Mouse (Mus musculus) neural tube, embryonic 12.5 days (tissue): ENCODE measurements around the gene Fgd2. TPM values are rescaled to one million over a fixed set of nuclear protein-coding genes. Genes with fewer than 3 reads are reported as not detected.
A peak's percentile ranks its signal among the peaks of the same experiment; 100 is the strongest.
"Not testable (repeated sequence)": the region's sequence is repeated elsewhere in the genome, so short reads cannot be mapped to it uniquely, and the experiment has no call there.

Experiments
- ATAC-seq: fragments of 200-750 bp; cut with Nextera tagmentation; 2 replicates; pipeline ENCODE4 v1.8.0; 2017; ENCODE audit warnings: low read depth, mild to moderate bottlenecking, moderate TSS enrichment, moderate library complexity; ENCODE audit not compliant: low FRiP score
- H3K27ac ChIP-seq: fragments of 300-500 bp; sonication (generic); 2 replicates; pipeline ENCODE4 v1.5.1; 2016
- H3K27me3 ChIP-seq: fragments of 300-500 bp; sonication (generic); replicated peaks from 2 replicates; pipeline ENCODE4 v1.6.1; 2016; ENCODE audit warnings: mild to moderate bottlenecking
- H3K36me3 ChIP-seq: fragments of 300-500 bp; sonication (generic); 2 replicates; pipeline ENCODE4 v1.6.1; 2016; ENCODE audit warnings: mild to moderate bottlenecking
- H3K4me1 ChIP-seq: fragments of 300-500 bp; sonication (generic); 2 replicates; pipeline ENCODE4 v1.6.1; 2016
- H3K4me2 ChIP-seq: fragments of 300-500 bp; sonication (generic); replicated peaks from 2 replicates; pipeline ENCODE4 v1.6.1; 2016; ENCODE audit warnings: mild to moderate bottlenecking
- H3K4me3 ChIP-seq: fragments of 300-500 bp; sonication (generic); 2 replicates; pipeline ENCODE4 v1.5.1; 2016
- H3K9ac ChIP-seq: fragments of 300-500 bp; sonication (generic); 2 replicates; pipeline ENCODE4 v1.6.1; 2016; ENCODE audit warnings: mild to moderate bottlenecking
- H3K9me3 ChIP-seq: fragments of 300-500 bp; sonication (generic); 2 replicates; pipeline ENCODE4 v1.6.1; 2016; ENCODE audit warnings: mild to moderate bottlenecking
- WGBS: fragments of 180-500 bp; shearing (Covaris S2); methylation state at CpG from one replicate; pipeline ENCODE4 v1.1.7; 2016; 5-methylcytosine and 5-hydroxymethylcytosine counted together
- polyA plus RNA-seq: library from polyadenylated mRNA; unstranded; fragments of >200 nt; fragmentation: Nextera tagmentation; extraction: Ambion mirVana; gene quantifications from 2 replicates; pipeline ENCODE4 v1.2.1, GENCODE M21; 2016

Fgd2 gene
- polyA plus RNA-seq, 1 experiment from 2014 or later = 3.7 TPM

- peaks cover 18% of the 10 kb centered on the region for H3K4me1 ChIP-seq
- peaks cover 80% of the 10 kb centered on the region for H3K36me3 ChIP-seq
- WGBS = 92% methylated on average over 11 of the region's 11 CpGs
- no peak for ATAC-seq
- H3K27me3 ChIP-seq = no peaks in the 10 kb centered on the region
- H3K9me3 ChIP-seq = no peaks in the 10 kb centered on the region
- H3K27ac ChIP-seq = no peak overlapping the region
- H3K9ac ChIP-seq = 0 out of 2 replicates have a peak overlapping the region, but pooled peaks have one; percentile 9
- H3K4me3 ChIP-seq = no peak overlapping the region
- no peak overlapping the region for H3K4me2 ChIP-seq
Measured at GRCm38 (mm10) chr17:29339170-29339768, 21.4 kb upstream of the Fgd2 start.

DNA sequence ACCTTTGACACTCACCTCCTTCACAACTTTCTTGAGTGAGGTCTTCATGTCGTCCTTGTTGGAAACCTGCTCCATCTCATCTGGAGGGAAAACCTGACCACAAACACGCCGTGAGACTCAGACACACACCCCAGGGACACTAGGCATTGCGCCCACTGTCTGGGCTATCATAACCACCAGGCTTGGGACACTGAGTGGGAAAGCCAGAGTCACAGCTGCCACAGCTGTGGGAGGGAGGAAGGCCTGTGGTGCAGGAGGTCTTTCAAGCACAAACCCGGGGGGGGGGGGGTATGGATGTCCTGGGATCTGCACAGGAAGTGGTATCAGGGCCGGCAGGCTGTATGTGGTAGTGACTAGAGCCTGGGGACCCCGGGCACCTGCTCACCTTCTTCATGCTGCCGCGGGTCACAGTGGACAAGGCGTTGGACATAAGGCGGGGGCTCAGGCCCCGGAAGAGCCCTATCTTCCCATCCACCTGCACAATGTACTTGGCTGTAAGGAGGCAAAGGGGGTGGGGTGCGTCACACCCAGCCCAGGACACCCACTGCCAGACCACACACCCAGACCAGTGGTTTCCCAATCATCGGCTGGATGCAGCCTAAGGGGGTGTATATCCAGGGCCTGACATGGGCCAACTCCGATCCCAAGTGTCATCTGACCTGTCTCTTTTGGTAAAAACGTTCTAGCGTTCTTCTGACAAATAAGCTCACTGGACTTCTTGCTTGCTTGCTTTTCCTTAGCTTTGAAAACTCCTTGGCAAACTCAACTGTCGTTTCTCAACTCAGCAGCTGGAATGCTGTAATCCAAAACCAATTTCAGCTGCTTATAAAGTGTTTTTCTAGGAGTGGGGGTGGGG lies 20.1 kb upstream of the Fgd2 start:
- H3K4me3 ChIP-seq = no peak overlapping the region
- H3K4me1 ChIP-seq = peaks cover 22% of the 10 kb centered on the region
- no peaks in the 10 kb centered on the region for H3K27me3 ChIP-seq
- 0 out of 2 replicates have a peak overlapping the region, but pooled peaks have one; percentile 29 for H3K9ac ChIP-seq
- WGBS = 87% methylated on average over 18 of the region's 18 CpGs
- no peaks in the 10 kb centered on the region for H3K9me3 ChIP-seq
- H3K27ac ChIP-seq = no peak overlapping the region
- ATAC-seq = no peak
- no peak overlapping the region for H3K4me2 ChIP-seq
- H3K36me3 ChIP-seq = peaks cover 71% of the 10 kb centered on the region

GRCm38 (mm10) chr17:29341591-29342003 lies 19.1 kb upstream of the Fgd2 start:
- Histone ChIP-seq H3K4me2 (peak overlapping the region; percentile 18; the same call in 1 of the 2 replicates), H3K36me3 (peaks cover 61% of the 10 kb centered on the region), H3K9ac (0 out of 2 replicates have a peak overlapping the region, but pooled peaks have one; percentile 29), H3K4me3 (no peak overlapping the region), H3K4me1 (peaks cover 32% of the 10 kb centered on the region), H3K27me3 (no peaks in the 10 kb centered on the region), H3K27ac (no peak overlapping the region), H3K9me3 (no peaks in the 10 kb centered on the region)
- 33% methylated on average over 9 of the region's 9 CpGs for WGBS
- no peak; the same call in 1 of the 2 replicates for ATAC-seq

GRCm38 (mm10) chr17:29342010-29342910 lies 18.5 kb upstream of the Fgd2 start:
- H3K9me3 ChIP-seq = no peaks in the 10 kb centered on the region
- H3K4me1 ChIP-seq = peaks cover 35% of the 10 kb centered on the region
- 0 out of 2 replicates have a peak overlapping the region, but pooled peaks have one; percentile 29 for H3K9ac ChIP-seq
- ATAC-seq = no peak
- 0 out of 2 replicates have a peak overlapping the region, but pooled peaks have one; percentile 1 for H3K4me2 ChIP-seq
- H3K27ac ChIP-seq = peak overlapping the region; percentile 42; the same call in 1 of the 2 replicates
- H3K27me3 ChIP-seq = no peaks in the 10 kb centered on the region
- WGBS = 52% methylated on average over 13 of the region's 13 CpGs
- H3K36me3 ChIP-seq = peaks cover 55% of the 10 kb centered on the region
- no peak overlapping the region for H3K4me3 ChIP-seq

DNA sequence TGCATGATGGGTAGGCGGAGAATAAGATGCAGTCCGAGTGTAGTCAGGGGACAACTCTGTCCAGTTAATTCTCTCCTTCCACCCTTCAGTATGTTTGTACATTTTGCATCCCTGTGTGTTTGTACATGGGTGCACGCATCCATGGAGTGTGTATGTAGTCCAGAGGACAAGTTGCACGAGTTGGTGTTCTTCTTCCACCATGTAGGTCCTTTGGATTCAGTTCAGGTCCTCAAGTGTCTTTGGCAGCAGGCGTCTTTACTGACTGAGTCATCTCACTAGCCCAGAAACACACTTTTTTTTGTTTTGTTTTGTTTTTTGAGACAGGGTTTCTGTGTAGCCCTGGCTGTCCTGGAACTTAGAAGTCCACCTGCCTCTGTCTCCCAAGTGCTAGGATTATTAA lies 17.5 kb upstream of the Fgd2 start:
- H3K27me3 ChIP-seq = no peaks in the 10 kb centered on the region
- no peak overlapping the region for H3K27ac ChIP-seq
- H3K4me3 ChIP-seq = no peak overlapping the region
- peaks cover 39% of the 10 kb centered on the region for H3K4me1 ChIP-seq
- ATAC-seq = no peak
- H3K9me3 ChIP-seq = no peaks in the 10 kb centered on the region
- H3K9ac ChIP-seq = no peak overlapping the region
- H3K4me2 ChIP-seq = no peak overlapping the region
- WGBS = 92% methylated on average over 5 of the region's 5 CpGs
- peaks cover 45% of the 10 kb centered on the region for H3K36me3 ChIP-seq

DNA sequence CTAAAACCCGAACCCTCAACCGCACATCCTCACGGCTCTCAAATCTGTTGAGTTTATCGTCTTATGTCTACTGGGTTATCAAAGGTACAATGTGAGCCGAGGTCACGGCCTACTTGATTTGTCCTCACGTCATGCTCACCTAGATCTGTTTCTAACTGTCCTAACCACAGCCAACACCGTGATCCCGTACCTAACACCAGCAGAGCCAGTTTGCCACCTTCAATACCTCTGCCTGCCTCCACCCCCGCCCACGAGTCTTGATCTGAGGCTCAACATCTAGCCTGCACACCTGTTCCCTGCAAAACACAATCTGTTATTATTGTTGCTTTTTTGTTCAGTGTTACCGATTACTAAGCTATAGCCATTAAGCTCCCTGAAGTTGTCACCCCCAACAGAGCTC lies 15.4 kb upstream of the Fgd2 start:
- peaks cover 43% of the 10 kb centered on the region for H3K4me1 ChIP-seq
- H3K9ac ChIP-seq = no peak overlapping the region

DNA sequence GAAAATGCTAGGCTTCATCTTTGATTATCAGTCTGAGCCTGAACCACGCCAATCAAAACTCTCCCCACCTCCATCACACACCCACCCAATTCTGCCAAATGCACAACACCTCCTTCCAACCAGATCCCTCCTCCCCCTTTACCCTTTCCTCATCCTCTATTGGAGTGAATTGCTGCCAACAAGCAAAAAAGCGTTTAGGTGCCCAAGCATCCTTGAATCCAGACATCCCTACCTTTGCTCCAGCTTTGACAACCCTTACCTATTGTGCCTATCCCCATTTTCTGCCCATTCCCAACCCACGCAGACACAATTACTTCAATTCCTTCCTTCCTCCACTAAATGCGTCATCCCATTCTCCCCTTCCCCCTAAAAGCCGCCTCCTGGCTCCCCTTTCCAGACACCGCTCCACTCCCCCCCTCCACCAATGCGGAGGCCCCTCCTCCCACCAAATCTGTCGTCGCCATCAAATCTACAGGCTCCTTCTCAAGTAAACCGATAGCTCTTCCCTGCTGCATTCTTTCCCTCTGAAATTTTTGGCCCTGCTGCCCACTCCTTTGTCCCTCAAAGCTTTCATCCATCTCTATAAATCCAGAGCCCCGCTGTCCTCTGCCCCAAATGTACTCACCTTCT lies 14.1 kb upstream of the Fgd2 start:
- peak overlapping the region; percentile 95 for H3K4me3 ChIP-seq
- peak overlapping the region; percentile 94 for H3K9ac ChIP-seq
- H3K4me1 ChIP-seq = peaks cover 37% of the 10 kb centered on the region
- 6% methylated on average over 11 of the region's 11 CpGs for WGBS
- peak overlapping the region; percentile 72 for H3K4me2 ChIP-seq
- ATAC-seq = peak; percentile 6; the same call in 1 of the 2 replicates
- peaks cover 18% of the 10 kb centered on the region for H3K36me3 ChIP-seq
- H3K9me3 ChIP-seq = no peaks in the 10 kb centered on the region
- no peaks in the 10 kb centered on the region for H3K27me3 ChIP-seq
- peak overlapping the region; percentile 82; the same call in 1 of the 2 replicates for H3K27ac ChIP-seq

More for the DNA sequence above, 15.4 kb upstream of the Fgd2 start:
- ATAC-seq = no peak
- Histone ChIP-seq H3K4me2 (peak overlapping the region; percentile 72; the same call in 1 of the 2 replicates), H3K27ac (no peak overlapping the region), H3K4me3 (no peak overlapping the region), H3K27me3 (no peaks in the 10 kb centered on the region), H3K9me3 (no peaks in the 10 kb centered on the region), H3K36me3 (peaks cover 24% of the 10 kb centered on the region)
- WGBS = 95% methylated on average over 12 of the region's 12 CpGs

DNA sequence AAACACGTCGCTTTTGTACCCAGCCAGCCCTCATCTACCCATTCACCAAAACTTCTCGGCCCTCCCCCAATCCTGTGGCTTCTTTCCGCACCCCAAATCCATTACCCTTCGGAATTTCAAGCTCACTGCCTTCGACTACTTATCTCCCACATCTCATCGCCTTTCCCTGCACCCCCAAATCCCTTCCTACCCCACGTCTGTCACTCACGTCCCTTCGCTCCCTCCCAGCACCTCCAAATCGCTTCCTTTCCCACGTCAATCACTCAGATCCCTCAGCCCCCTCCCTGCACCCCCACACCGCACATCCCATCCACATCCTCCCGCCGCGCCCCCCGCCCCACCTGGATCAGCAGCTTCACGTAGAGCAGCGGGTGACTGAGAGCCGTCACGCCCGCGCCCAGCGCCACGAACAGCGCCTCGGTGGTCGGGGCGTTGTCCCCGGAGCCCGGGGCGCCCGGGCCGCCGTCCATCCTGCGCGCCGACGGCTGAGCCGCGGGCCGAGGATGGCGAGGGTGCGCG lies 13.5 kb upstream of the Fgd2 start:
- Histone ChIP-seq H3K36me3 (peaks cover 18% of the 10 kb centered on the region), H3K27ac (peak overlapping the region; percentile 82), H3K9ac (peak overlapping the region; percentile 94), H3K9me3 (no peaks in the 10 kb centered on the region), H3K4me1 (peaks cover 31% of the 10 kb centered on the region), H3K4me3 (peak overlapping the region; percentile 95), H3K27me3 (no peaks in the 10 kb centered on the region), H3K4me2 (peak overlapping the region; percentile 72)
- ATAC-seq = peak; percentile 60; the same call in 1 of the 2 replicates
- WGBS = under 1% methylated on average over 45 of the region's 45 CpGs

DNA sequence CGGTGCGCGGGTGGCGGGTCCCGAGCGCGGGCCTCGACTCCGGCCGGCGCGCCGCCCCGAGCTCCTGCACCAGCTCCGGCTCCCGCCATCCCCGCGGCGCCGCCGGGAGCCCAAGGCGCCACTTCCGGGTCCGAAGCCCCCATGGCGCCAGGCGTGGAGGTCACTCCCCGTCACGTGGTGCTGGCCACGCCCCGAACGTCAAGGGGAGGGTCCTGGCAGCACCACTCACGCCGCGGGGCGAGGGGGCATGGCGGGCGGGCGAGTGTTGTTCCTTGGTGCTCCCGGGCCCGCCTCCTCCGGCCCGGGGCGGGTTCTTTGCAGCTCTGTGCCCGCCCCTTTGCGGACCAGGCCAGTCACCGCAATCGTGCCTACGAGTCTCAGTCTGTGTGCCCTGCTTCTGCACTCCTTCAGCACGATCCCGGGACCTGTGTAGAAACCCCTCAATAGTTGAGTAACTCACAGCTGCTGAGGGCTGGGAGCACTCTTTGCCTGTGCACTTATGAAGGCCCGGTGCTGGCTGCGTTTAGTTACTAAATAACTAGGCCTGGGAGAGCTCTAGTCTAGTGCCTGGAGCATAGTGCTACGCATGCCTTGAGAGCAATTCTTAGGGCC lies 13.0 kb upstream of the Fgd2 start, which contains the start of gene Mtch1:
Gene Mtch1, minus strand, starts transcription at position 290 of the 612 bp plus-strand sequence.
- peak within 1 kb of the TSS; percentile 82 for H3K27ac ChIP-seq
- peak; percentile 91 for ATAC-seq
- H3K9me3 ChIP-seq = no peaks in the 10 kb centered on the region
- peak within 1 kb of the TSS; percentile 94 for H3K9ac ChIP-seq
- under 1% methylated on average over 53 of the region's 53 CpGs for WGBS
- peaks cover 27% of the 10 kb centered on the region for H3K4me1 ChIP-seq
- peak within 1 kb of the TSS; percentile 72 for H3K4me2 ChIP-seq
- no peaks in the 10 kb centered on the region for H3K27me3 ChIP-seq
- H3K36me3 ChIP-seq = peaks cover 14% of the 10 kb centered on the region
- peak within 1 kb of the TSS; percentile 95 for H3K4me3 ChIP-seq

DNA sequence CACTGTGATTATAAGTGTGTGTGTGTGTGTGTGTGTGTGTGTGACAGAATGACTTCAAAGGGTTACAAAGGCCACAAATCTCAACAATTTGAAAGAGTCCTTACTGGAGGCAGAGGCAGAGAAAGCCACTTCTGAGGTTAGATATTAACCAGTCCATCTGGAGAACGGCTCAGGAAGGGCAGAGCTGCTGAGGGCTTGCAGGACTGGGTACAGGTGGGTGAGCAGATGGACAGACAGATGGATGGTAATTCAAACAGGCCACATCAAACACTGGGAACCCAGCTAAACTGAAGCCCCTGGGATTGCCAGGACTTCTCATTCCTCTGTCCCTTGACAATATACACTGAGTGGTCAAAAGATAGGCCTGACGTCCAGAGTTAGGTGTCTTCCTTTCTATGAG lies 11.7 kb upstream of the Fgd2 start:
- H3K36me3 ChIP-seq = 0 out of 2 replicates have a peak, but pooled peaks cover 3% of the 10 kb centered on the region
- no peak for ATAC-seq
- H3K27me3 ChIP-seq = no peaks in the 10 kb centered on the region
- H3K27ac ChIP-seq = no peak overlapping the region
- no peak overlapping the region for H3K4me2 ChIP-seq
- WGBS = 68% methylated on average over 2 of the region's 2 CpGs
- peaks cover 25% of the 10 kb centered on the region for H3K4me1 ChIP-seq
- no peaks in the 10 kb centered on the region for H3K9me3 ChIP-seq
- H3K4me3 ChIP-seq = no peak overlapping the region
- H3K9ac ChIP-seq = no peak overlapping the region

DNA sequence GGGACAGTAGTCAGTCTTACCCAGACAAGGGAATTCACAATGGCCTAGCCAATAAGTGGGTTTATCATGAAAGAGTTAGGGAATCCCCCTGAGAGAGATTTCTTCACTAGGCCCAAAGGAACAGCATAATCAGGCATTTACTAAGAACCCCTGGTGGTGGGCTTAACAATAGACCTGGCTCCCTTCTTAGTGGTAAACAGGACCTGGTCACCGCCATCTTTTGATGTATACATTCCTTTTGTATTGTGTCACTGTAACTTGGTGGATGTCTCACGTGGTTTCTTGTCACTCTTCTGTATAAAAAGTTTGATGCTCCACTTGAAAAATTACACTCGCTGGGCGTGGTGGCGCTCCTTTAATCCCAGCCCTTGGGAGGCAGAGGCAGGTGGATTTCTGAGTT lies 9.7 kb upstream of the Fgd2 start:
- not testable (repeated sequence) for H3K9ac ChIP-seq, H3K4me2 ChIP-seq, H3K9me3 ChIP-seq, H3K27ac ChIP-seq, H3K36me3 ChIP-seq, ATAC-seq, H3K27me3 ChIP-seq, H3K4me3 ChIP-seq
- H3K4me1 ChIP-seq = peaks cover 28% of the 10 kb centered on the region
- 75% methylated on average over 5 of the region's 5 CpGs for WGBS
